Mouse (Mus musculus): ENCODE measurements around the gene Drd1. TPM values are rescaled to one million over a fixed set of nuclear protein-coding genes. Genes with fewer than 3 reads are reported as not detected.

Gene Drd1
- polyA plus RNA-seq, 1 experiment from 2014 or later = 0.19 TPM

GRCm38 (mm10) chr13:54071011-54071410 lies 15.5 kb upstream of the Drd1 start:
- no peaks in the 10 kb centered on the region for H3K9me3 ChIP-seq (ENCODE audit: control insufficient read depth, low read length)
- no peaks in the 10 kb centered on the region; the same call in 1 of the 2 replicates for H3K4me1 ChIP-seq (replicated peaks; ENCODE audit: control insufficient read depth, insufficient read depth, low read length)
- no peak overlapping the region for H3K27ac ChIP-seq (ENCODE audit: low read depth, low read length)
- DNase-seq (ENCODE audit: low spot score) (no peak), ATAC-seq (replicated peaks; ENCODE audit: low FRiP score) (no peak)
- H3K9ac ChIP-seq (ENCODE audit: low read length) = no peak overlapping the region
- H3K27me3 ChIP-seq (ENCODE audit: control insufficient read depth, insufficient read depth, low read length) = no peaks in the 10 kb centered on the region
- 96% methylated on average over 9 of the region's 9 CpGs for WGBS
- H3K36me3 ChIP-seq (ENCODE audit: control insufficient read depth, insufficient read depth, low read length) = no peaks in the 10 kb centered on the region; the same call in 1 of the 2 replicates
- H3K4me2 ChIP-seq (ENCODE audit: low read depth, low read length, severe bottlenecking) = no peak overlapping the region
- no peak overlapping the region for H3K4me3 ChIP-seq (ENCODE audit: low read depth, low read length)

GRCm38 (mm10) chr13:54067617-54068166 lies 12.2 kb upstream of the Drd1 start:
- DNase-seq (ENCODE audit: low spot score) (no peak), ATAC-seq (replicated peaks; ENCODE audit: low FRiP score) (no peak; the same call in 1 of the 2 replicates)
- Histone ChIP-seq H3K9me3 (ENCODE audit: control insufficient read depth, low read length) (no peaks in the 10 kb centered on the region), H3K27me3 (ENCODE audit: control insufficient read depth, insufficient read depth, low read length) (no peaks in the 10 kb centered on the region), H3K27ac (ENCODE audit: low read depth, low read length) (0 out of 2 replicates have a peak overlapping the region, but pooled peaks have one; percentile 42), H3K4me2 (ENCODE audit: low read depth, low read length, severe bottlenecking) (no peak overlapping the region), H3K36me3 (ENCODE audit: control insufficient read depth, insufficient read depth, low read length) (no peaks in the 10 kb centered on the region), H3K9ac (ENCODE audit: low read length) (no peak overlapping the region), H3K4me1 (replicated peaks; ENCODE audit: control insufficient read depth, insufficient read depth, low read length) (no peaks in the 10 kb centered on the region; the same call in 1 of the 2 replicates), H3K4me3 (ENCODE audit: low read depth, low read length) (no peak overlapping the region)
- WGBS = 4% methylated on average over 6 of the region's 6 CpGs

GRCm38 (mm10) chr13:54066081-54066746 lies 10.7 kb upstream of the Drd1 start:
- Histone ChIP-seq H3K9me3 (ENCODE audit: control insufficient read depth, low read length) (no peaks in the 10 kb centered on the region), H3K4me1 (replicated peaks; ENCODE audit: control insufficient read depth, insufficient read depth, low read length) (no peaks in the 10 kb centered on the region; the same call in 1 of the 2 replicates), H3K27ac (ENCODE audit: low read depth, low read length) (no peak overlapping the region), H3K4me3 (ENCODE audit: low read depth, low read length) (no peak overlapping the region), H3K4me2 (ENCODE audit: low read depth, low read length, severe bottlenecking) (no peak overlapping the region), H3K36me3 (ENCODE audit: control insufficient read depth, insufficient read depth, low read length) (no peaks in the 10 kb centered on the region), H3K27me3 (ENCODE audit: control insufficient read depth, insufficient read depth, low read length) (no peaks in the 10 kb centered on the region), H3K9ac (ENCODE audit: low read length) (no peak overlapping the region)
- no peak for ATAC-seq (replicated peaks; ENCODE audit: low FRiP score)
- 94% methylated on average over 3 of the region's 3 CpGs for WGBS
- DNase-seq (ENCODE audit: low spot score) = no peak

GRCm38 (mm10) chr13:54063292-54063691 lies 7.8 kb upstream of the Drd1 start:
- ATAC-seq (replicated peaks; ENCODE audit: low FRiP score) (no peak), DNase-seq (ENCODE audit: low spot score) (no peak)
- H3K9ac ChIP-seq (ENCODE audit: low read length) = no peak overlapping the region
- no peak overlapping the region for H3K27ac ChIP-seq (ENCODE audit: low read depth, low read length)
- H3K4me1 ChIP-seq (replicated peaks; ENCODE audit: control insufficient read depth, insufficient read depth, low read length) = no peaks in the 10 kb centered on the region; the same call in 1 of the 2 replicates
- H3K4me2 ChIP-seq (ENCODE audit: low read depth, low read length, severe bottlenecking) = no peak overlapping the region
- no peak overlapping the region for H3K4me3 ChIP-seq (ENCODE audit: low read depth, low read length)
- 6% methylated on average over 3 of the region's 3 CpGs for WGBS
- H3K36me3 ChIP-seq (ENCODE audit: control insufficient read depth, insufficient read depth, low read length) = no peaks in the 10 kb centered on the region
- no peaks in the 10 kb centered on the region for H3K27me3 ChIP-seq (ENCODE audit: control insufficient read depth, insufficient read depth, low read length)
- H3K9me3 ChIP-seq (ENCODE audit: control insufficient read depth, low read length) = no peaks in the 10 kb centered on the region

- Histone ChIP-seq H3K4me1 (replicated peaks; ENCODE audit: control insufficient read depth, insufficient read depth, low read length) (no peaks in the 10 kb centered on the region), H3K4me2 (ENCODE audit: low read depth, low read length, severe bottlenecking) (no peak overlapping the region), H3K27ac (ENCODE audit: low read depth, low read length) (no peak overlapping the region), H3K9me3 (ENCODE audit: control insufficient read depth, low read length) (no peaks in the 10 kb centered on the region), H3K4me3 (ENCODE audit: low read depth, low read length) (no peak overlapping the region), H3K27me3 (ENCODE audit: control insufficient read depth, insufficient read depth, low read length) (no peaks in the 10 kb centered on the region), H3K9ac (ENCODE audit: low read length) (no peak overlapping the region), H3K36me3 (ENCODE audit: control insufficient read depth, insufficient read depth, low read length) (no peaks in the 10 kb centered on the region)
- ATAC-seq (replicated peaks; ENCODE audit: low FRiP score) = no peak
- DNase-seq (ENCODE audit: low spot score) = peak; percentile 28
- WGBS = 84% methylated on average over 3 of the region's 3 CpGs
Measured at GRCm38 (mm10) chr13:54062068-54062467, 6.6 kb upstream of the Drd1 start.

- 1% methylated on average over 20 of the region's 20 CpGs for WGBS
- Histone ChIP-seq H3K27ac (ENCODE audit: low read depth, low read length) (no peak overlapping the region), H3K4me2 (ENCODE audit: low read depth, low read length, severe bottlenecking) (peak overlapping the region; percentile 97), H3K9ac (ENCODE audit: low read length) (peak overlapping the region; percentile 41; the same call in 1 of the 2 replicates), H3K27me3 (ENCODE audit: control insufficient read depth, insufficient read depth, low read length) (peaks cover 14% of the 10 kb centered on the region), H3K4me1 (replicated peaks; ENCODE audit: control insufficient read depth, insufficient read depth, low read length) (no peaks in the 10 kb centered on the region; the same call in 1 of the 2 replicates), H3K9me3 (ENCODE audit: control insufficient read depth, low read length) (no peaks in the 10 kb centered on the region), H3K4me3 (ENCODE audit: low read depth, low read length) (peak overlapping the region; percentile 45), H3K36me3 (ENCODE audit: control insufficient read depth, insufficient read depth, low read length) (no peaks in the 10 kb centered on the region)
- ATAC-seq (replicated peaks; ENCODE audit: low FRiP score) (peak; percentile 58; the same call in 1 of the 2 replicates), DNase-seq (ENCODE audit: low spot score) (peak; percentile 73)
Measured at GRCm38 (mm10) chr13:54054962-54055361, 543 bp downstream of the Drd1 start.

- no peak overlapping the region for H3K4me3 ChIP-seq (ENCODE audit: low read depth, low read length)
- H3K27ac ChIP-seq (ENCODE audit: low read depth, low read length) = no peak overlapping the region
- WGBS = 40% methylated on average over 7 of the region's 7 CpGs
- no peaks in the 10 kb centered on the region for H3K9me3 ChIP-seq (ENCODE audit: control insufficient read depth, low read length)
- ATAC-seq (replicated peaks; ENCODE audit: low FRiP score) (no peak), DNase-seq (ENCODE audit: low spot score) (no peak)
- H3K9ac ChIP-seq (ENCODE audit: low read length) = no peak overlapping the region
- no peaks in the 10 kb centered on the region; the same call in 1 of the 2 replicates for H3K4me1 ChIP-seq (replicated peaks; ENCODE audit: control insufficient read depth, insufficient read depth, low read length)
- no peak overlapping the region for H3K4me2 ChIP-seq (ENCODE audit: low read depth, low read length, severe bottlenecking)
- H3K36me3 ChIP-seq (ENCODE audit: control insufficient read depth, insufficient read depth, low read length) = no peaks in the 10 kb centered on the region
- H3K27me3 ChIP-seq (ENCODE audit: control insufficient read depth, insufficient read depth, low read length) = peaks cover 14% of the 10 kb centered on the region
Measured at GRCm38 (mm10) chr13:54051641-54052040, 3.9 kb downstream of the Drd1 start.

- ATAC-seq (replicated peaks; ENCODE audit: low FRiP score) (no peak), DNase-seq (ENCODE audit: low spot score) (no peak)
- H3K9me3 ChIP-seq (ENCODE audit: control insufficient read depth, low read length) = no peaks in the 10 kb centered on the region
- H3K27ac ChIP-seq (ENCODE audit: low read depth, low read length) = no peak overlapping the region
- WGBS = 82% methylated on average over 7 of the region's 7 CpGs
- H3K36me3 ChIP-seq (ENCODE audit: control insufficient read depth, insufficient read depth, low read length) = no peaks in the 10 kb centered on the region
- peaks cover 3% of the 10 kb centered on the region for H3K27me3 ChIP-seq (ENCODE audit: control insufficient read depth, insufficient read depth, low read length)
- no peak overlapping the region for H3K9ac ChIP-seq (ENCODE audit: low read length)
- no peak overlapping the region for H3K4me3 ChIP-seq (ENCODE audit: low read depth, low read length)
- no peak overlapping the region for H3K4me2 ChIP-seq (ENCODE audit: low read depth, low read length, severe bottlenecking)
- no peaks in the 10 kb centered on the region for H3K4me1 ChIP-seq (replicated peaks; ENCODE audit: control insufficient read depth, insufficient read depth, low read length)
Measured at GRCm38 (mm10) chr13:54048679-54049352, 6.7 kb downstream of the Drd1 start.

Measured in forebrain, embryonic 11.5 days (tissue).